Mouse (Mus musculus) testis, adult 2 months (tissue): ENCODE results near the gene Sox5. TPM values are rescaled to one million over a fixed set of nuclear protein-coding genes. Genes with fewer than 3 reads are reported as not detected.
A peak's percentile ranks its signal among the peaks of the same experiment; 100 is the strongest.
"Not testable (repeated sequence)": the region's sequence is repeated elsewhere in the genome, so short reads cannot be mapped to it uniquely, and the experiment has no call there.

Experiments used
- H3K27ac ChIP-seq: fragments of 200-500 bp; 2 replicates; pipeline ENCODE4 v1.5.1; 2012; ENCODE audit warnings: low read depth, low read length; ENCODE audit not compliant: control insufficient read depth, insufficient read depth
- H3K27me3 ChIP-seq: fragments of 200-500 bp; 2 replicates; pipeline ENCODE4 v1.6.1; 2012; ENCODE audit warnings: mild to moderate bottlenecking, low read length, moderate library complexity; ENCODE audit not compliant: control insufficient read depth, insufficient read depth
- H3K36me3 ChIP-seq: fragments of 200-500 bp; 2 replicates; pipeline ENCODE4 v1.6.1; 2012; ENCODE audit warnings: mild to moderate bottlenecking, low read length; ENCODE audit not compliant: control insufficient read depth, insufficient read depth
- H3K4me1 ChIP-seq: fragments of 200-500 bp; 2 replicates; pipeline ENCODE4 v1.6.1; 2012; ENCODE audit warnings: low read length; ENCODE audit not compliant: control insufficient read depth, insufficient read depth
- H3K4me3 ChIP-seq: fragments of 200-500 bp; 2 replicates; pipeline ENCODE4 v1.5.1; 2012; ENCODE audit warnings: low read depth, mild to moderate bottlenecking, low read length, moderate library complexity, mixed read lengths; ENCODE audit not compliant: control insufficient read depth
- CTCF ChIP-seq: fragments of 200-500 bp; IDR thresholded peaks from 2 replicates; pipeline ENCODE4 v1.5.1; 2012; ENCODE audit warnings: low read depth, mild to moderate bottlenecking, inconsistent platforms, low read length, moderate library complexity; ENCODE audit not compliant: control insufficient read depth, insufficient read depth, insufficient replicate concordance
- POLR2A ChIP-seq: fragments of 200-500 bp; IDR thresholded peaks from 2 replicates; pipeline ENCODE4 v1.6.1; 2012; ENCODE audit warnings: low read depth, mild to moderate bottlenecking, inconsistent platforms, low read length, moderate library complexity; ENCODE audit not compliant: control insufficient read depth
- polyA plus RNA-seq: library from polyadenylated mRNA; depleted of rRNA; stranded (reverse); fragments of >200 nt; gene quantifications from 2 replicates; pipeline ENCODE4 v1.2.3, GENCODE M21; 2012

Sox5 gene
- polyA plus RNA-seq, 1 experiment, result 148 TPM

DNA sequence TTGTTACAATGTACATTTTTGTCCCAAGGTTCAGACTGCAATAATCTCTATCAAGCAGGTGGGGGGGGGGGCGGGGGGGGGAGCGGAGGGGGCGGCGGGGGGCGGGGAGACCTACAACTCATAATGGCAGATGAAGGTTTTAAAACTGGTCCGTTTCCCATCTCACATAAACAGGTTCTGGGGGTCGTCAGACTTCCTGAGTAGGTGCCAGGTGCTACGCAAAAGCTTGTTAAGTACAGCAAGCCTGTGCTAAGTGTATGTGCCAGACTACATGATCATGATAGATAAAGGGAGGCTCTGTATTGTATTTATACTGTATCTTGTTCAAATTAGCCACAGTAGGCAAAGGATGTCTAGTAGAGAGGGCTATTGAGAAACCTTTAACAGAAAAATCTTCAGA lies 498.6 kb downstream of the Sox5 start:
- no peak overlapping the region for H3K4me3 ChIP-seq
- TF ChIP-seq CTCF (no peak), POLR2A (no peak)
- H3K27me3 ChIP-seq, result no peaks in the 10 kb centered on the region; the same call in 1 of the 2 replicates
- no peaks in the 10 kb centered on the region for H3K36me3 ChIP-seq
- H3K27ac ChIP-seq, result no peak overlapping the region
- no peaks in the 10 kb centered on the region; the same call in 1 of the 2 replicates for H3K4me1 ChIP-seq

- H3K36me3 ChIP-seq, result no peaks in the 10 kb centered on the region
- no peak overlapping the region for H3K4me3 ChIP-seq
- no peaks in the 10 kb centered on the region; the same call in 1 of the 2 replicates for H3K27me3 ChIP-seq
- H3K27ac ChIP-seq, result no peak overlapping the region
- no peaks in the 10 kb centered on the region; the same call in 1 of the 2 replicates for H3K4me1 ChIP-seq
- TF ChIP-seq POLR2A, result no peak
- no peak for TF ChIP-seq CTCF
Observed at GRCm38 (mm10) chr6:144282756-144283155, 499.0 kb downstream of the Sox5 start.

DNA sequence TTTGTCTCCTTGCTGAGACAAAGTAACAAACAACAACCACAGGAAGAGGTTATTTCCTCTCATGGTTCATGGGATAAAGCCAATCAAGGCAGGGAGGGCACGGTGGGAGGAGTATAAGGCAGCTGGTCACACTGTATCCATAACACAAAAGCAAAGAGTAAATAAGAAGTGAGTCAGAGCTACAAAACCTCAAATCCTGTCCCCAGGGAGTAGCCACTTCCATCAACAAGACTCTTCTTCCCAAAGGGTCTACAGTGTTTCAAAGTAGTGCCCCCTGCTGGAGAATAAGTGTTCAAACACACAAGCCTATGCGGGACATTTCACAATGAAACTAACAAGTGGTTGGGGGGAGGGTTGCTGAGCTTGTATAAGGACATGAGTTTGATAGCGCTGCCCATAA lies 500.1 kb downstream of the Sox5 start:
- TF ChIP-seq POLR2A (no peak), CTCF (no peak)
- H3K4me3 ChIP-seq, result no peak overlapping the region
- H3K27me3 ChIP-seq, result no peaks in the 10 kb centered on the region; the same call in 1 of the 2 replicates
- H3K27ac ChIP-seq, result no peak overlapping the region
- no peaks in the 10 kb centered on the region; the same call in 1 of the 2 replicates for H3K4me1 ChIP-seq
- H3K36me3 ChIP-seq, result no peaks in the 10 kb centered on the region

DNA sequence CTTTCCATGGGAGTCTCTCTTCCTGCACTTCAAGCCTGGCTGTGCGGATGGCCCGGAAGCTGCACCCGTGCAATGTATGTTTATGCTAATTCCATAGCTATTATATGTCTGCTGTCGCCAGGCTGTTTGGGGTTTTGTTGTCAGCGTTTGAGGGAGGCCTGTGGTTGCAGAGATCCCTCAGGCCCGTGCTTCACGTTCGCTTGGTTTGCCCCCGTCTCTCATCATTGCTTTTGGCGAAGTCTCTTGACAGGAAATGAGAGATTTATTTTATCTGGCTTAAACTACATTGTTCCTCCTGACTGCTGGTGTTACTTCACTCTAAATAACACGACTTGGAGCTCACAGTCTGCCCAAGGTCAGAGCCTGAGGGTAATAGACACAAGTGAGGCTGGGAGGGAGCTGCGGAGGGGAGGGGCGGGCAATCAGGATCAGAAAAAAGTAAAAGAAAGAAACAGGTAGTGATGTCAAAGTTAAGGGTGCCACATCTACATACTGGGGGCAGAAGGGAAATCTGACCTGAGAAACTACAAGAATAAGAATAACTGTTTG lies 503.2 kb downstream of the Sox5 start:
- Histone ChIP-seq H3K4me3 (no peak overlapping the region), H3K27ac (no peak overlapping the region), H3K36me3 (no peaks in the 10 kb centered on the region), H3K27me3 (no peaks in the 10 kb centered on the region; the same call in 1 of the 2 replicates), H3K4me1 (no peaks in the 10 kb centered on the region; the same call in 1 of the 2 replicates)
- TF ChIP-seq POLR2A (no peak), CTCF (no peak)

- H3K27me3 ChIP-seq, H3K4me1 ChIP-seq, H3K36me3 ChIP-seq, H3K27ac ChIP-seq, H3K4me3 ChIP-seq: not testable (repeated sequence)
Observed at GRCm38 (mm10) chr6:144273425-144273824, 508.4 kb downstream of the Sox5 start.

GRCm38 (mm10) chr6:144271326-144271725 lies 510.5 kb downstream of the Sox5 start:
- Histone ChIP-seq H3K4me3 (no peak overlapping the region), H3K36me3 (no peaks in the 10 kb centered on the region), H3K27me3 (no peaks in the 10 kb centered on the region), H3K27ac (no peak overlapping the region), H3K4me1 (no peaks in the 10 kb centered on the region)
- TF ChIP-seq POLR2A (no peak), CTCF (peak; percentile 61; the same call in 1 of the 2 replicates)

DNA sequence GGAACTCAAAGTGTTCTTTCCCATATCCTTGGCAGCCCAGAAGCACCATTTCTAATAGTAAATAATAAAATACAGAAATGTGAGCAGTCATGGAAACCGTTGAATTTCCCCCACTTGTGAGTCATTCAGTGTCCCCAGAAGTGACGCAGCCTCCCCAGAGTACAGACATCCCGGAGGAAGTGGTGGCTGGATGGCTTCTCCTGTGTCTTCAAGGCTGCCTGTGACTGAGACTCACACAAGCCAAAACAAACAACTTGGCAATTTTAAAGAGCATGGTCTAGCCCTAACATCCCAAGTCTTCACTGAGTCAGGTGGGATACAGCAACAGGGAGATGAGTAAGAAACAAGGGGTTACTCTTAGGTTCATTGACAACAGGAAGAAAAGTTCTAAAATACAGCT lies 511.5 kb downstream of the Sox5 start:
- Histone ChIP-seq H3K27me3 (no peaks in the 10 kb centered on the region), H3K27ac (no peak overlapping the region), H3K4me3 (no peak overlapping the region), H3K36me3 (no peaks in the 10 kb centered on the region), H3K4me1 (no peaks in the 10 kb centered on the region)
- TF ChIP-seq POLR2A, result no peak
- no peak for TF ChIP-seq CTCF

GRCm38 (mm10) chr6:144269666-144270065 lies 512.1 kb downstream of the Sox5 start:
- Histone ChIP-seq H3K36me3 (no peaks in the 10 kb centered on the region), H3K4me1 (no peaks in the 10 kb centered on the region), H3K4me3 (no peak overlapping the region), H3K27ac (no peak overlapping the region), H3K27me3 (no peaks in the 10 kb centered on the region)
- no peak for TF ChIP-seq CTCF
